Mouse (Mus musculus): ENCODE measurements around the gene Lmx1a.

The Lmx1a gene

GRCm38 (mm10) chr1:167781787-167782484, 92.9 kb downstream of the Lmx1a start:
- peak; percentile 81 for DNase-seq (ENCODE audit: low spot score)

GRCm38 (mm10) chr1:167784067-167784466, 95.0 kb downstream of the Lmx1a start:
- DNase-seq (ENCODE audit: low spot score) = no peak

- no peak for DNase-seq (ENCODE audit: low spot score)
Measured at GRCm38 (mm10) chr1:167788684-167789413, 99.8 kb downstream of the Lmx1a start.

GRCm38 (mm10) chr1:167789448-167789847, 100.4 kb downstream of the Lmx1a start:
- DNase-seq (ENCODE audit: low spot score) = no peak

GRCm38 (mm10) chr1:167790688-167791087, 101.7 kb downstream of the Lmx1a start:
- no peak for DNase-seq (ENCODE audit: low spot score)

GRCm38 (mm10) chr1:167791221-167791620, 102.2 kb downstream of the Lmx1a start:
- DNase-seq (ENCODE audit: low spot score) = no peak

- no peak for DNase-seq (ENCODE audit: low spot score)
Measured at GRCm38 (mm10) chr1:167801923-167802322, 112.9 kb downstream of the Lmx1a start.

- DNase-seq (ENCODE audit: low spot score) = peak; percentile 75
Measured at GRCm38 (mm10) chr1:167802510-167803271, 113.7 kb downstream of the Lmx1a start.

GRCm38 (mm10) chr1:167803351-167803981, 114.4 kb downstream of the Lmx1a start:
- no peak for DNase-seq (ENCODE audit: low spot score)

- DNase-seq (ENCODE audit: low spot score) = no peak
Measured at GRCm38 (mm10) chr1:167804836-167805235, 115.8 kb downstream of the Lmx1a start.

GRCm38 (mm10) chr1:167811141-167811540, 122.1 kb downstream of the Lmx1a start:
- DNase-seq (ENCODE audit: low spot score) = no peak

- no peak for DNase-seq (ENCODE audit: low spot score)
Measured at GRCm38 (mm10) chr1:167815166-167815565, 126.1 kb downstream of the Lmx1a start.

- peak; percentile 54 for DNase-seq (ENCODE audit: low spot score)
Measured at GRCm38 (mm10) chr1:167817028-167817427, 128.0 kb downstream of the Lmx1a start.

- peak; percentile 32 for DNase-seq (ENCODE audit: low spot score)
Measured at GRCm38 (mm10) chr1:167817616-167818015, 128.6 kb downstream of the Lmx1a start.

GRCm38 (mm10) chr1:167820031-167820430, 131.0 kb downstream of the Lmx1a start:
- no peak for DNase-seq (ENCODE audit: low spot score)

- DNase-seq (ENCODE audit: low spot score) = no peak
Measured at GRCm38 (mm10) chr1:167821125-167821524, 132.1 kb downstream of the Lmx1a start.

- no peak for DNase-seq (ENCODE audit: low spot score)
Measured at GRCm38 (mm10) chr1:167830291-167830690, 141.3 kb downstream of the Lmx1a start.

- DNase-seq (ENCODE audit: low spot score) = no peak
Measured at GRCm38 (mm10) chr1:167831601-167832000, 142.6 kb downstream of the Lmx1a start.

GRCm38 (mm10) chr1:167854801-167855200, 165.8 kb downstream of the Lmx1a start:
- no peak for DNase-seq (ENCODE audit: low spot score)

GRCm38 (mm10) chr1:167872028-167872427, 183.0 kb downstream of the Lmx1a start:
- DNase-seq (ENCODE audit: low spot score) = no peak

- no peak for DNase-seq (ENCODE audit: low spot score)
Measured at GRCm38 (mm10) chr1:167874099-167874498, 185.1 kb downstream of the Lmx1a start.

GRCm38 (mm10) chr1:167877931-167878330, 188.9 kb downstream of the Lmx1a start:
- no peak for DNase-seq (ENCODE audit: low spot score)

Data from retina, embryonic 14.5 days (tissue).